16 mouse cellular contexts compared by ENCODE assay signal in the genomic region with DNA sequence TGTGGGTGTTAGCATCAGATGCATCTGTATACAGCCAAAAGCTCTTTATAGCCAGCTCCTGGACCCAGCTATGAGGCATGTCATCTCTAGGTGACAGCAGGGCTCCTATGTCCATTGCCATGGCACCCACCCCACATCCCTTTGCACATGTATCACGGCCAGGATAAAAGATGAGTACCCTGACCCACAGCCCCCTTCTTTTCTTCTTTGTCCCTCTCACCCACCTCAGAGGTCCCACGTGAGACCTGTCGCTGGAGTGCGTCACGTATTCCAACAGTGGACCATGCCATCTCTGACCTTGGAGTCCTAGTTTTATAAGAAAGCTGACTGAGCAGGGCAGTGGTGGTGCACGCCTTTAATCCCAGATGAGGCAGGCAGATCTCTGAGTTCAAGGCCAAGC.
"Had no signal": no experiment of that assay in that cellular context is flagged by ENCODE, and none has a peak within 500 bp of the region (broad histone marks: within the 10 kb centered on the region; RNA-seq: fewer than 3 reads in every experiment).

No protein-coding gene starts in this region.

- DNase-seq: heart, postnatal 10 days; heart, postnatal 14 days; heart, postnatal 36 days; heart, postnatal 4 days; kidney, adult 11 months; kidney, adult 18-20 months; kidney, adult 2 months; kidney, adult 8-10 months; kidney, adult 9 months; kidney, postnatal 10 days; kidney, postnatal 14 days; kidney, postnatal 25 days; kidney, postnatal 36 days; kidney, postnatal 4 days; layer of hippocampus, adult 9-11 months; layer of hippocampus, postnatal 36 days had no signal
